Mouse (Mus musculus) thymus, adult 2 months (tissue): ENCODE measurements around the gene Akap13.

Experiments used
- CTCF ChIP-seq: fragments of 200-500 bp; IDR thresholded peaks from 2 replicates; pipeline ENCODE4 v1.5.1; 2012; ENCODE audit warnings: mild to moderate bottlenecking, control low read depth, low read length, moderate library complexity, borderline replicate concordance; ENCODE audit not compliant: control insufficient read depth, poor library complexity, insufficient read depth; ENCODE audit errors: extremely low read depth
- POLR2A ChIP-seq: fragments of 200-500 bp; IDR thresholded peaks from 2 replicates; pipeline ENCODE4 v1.6.1; 2012; ENCODE audit warnings: mild to moderate bottlenecking, low read length, control low read depth, moderate library complexity; ENCODE audit not compliant: control insufficient read depth, poor library complexity, insufficient read depth; ENCODE audit errors: extremely low read depth

DNA sequence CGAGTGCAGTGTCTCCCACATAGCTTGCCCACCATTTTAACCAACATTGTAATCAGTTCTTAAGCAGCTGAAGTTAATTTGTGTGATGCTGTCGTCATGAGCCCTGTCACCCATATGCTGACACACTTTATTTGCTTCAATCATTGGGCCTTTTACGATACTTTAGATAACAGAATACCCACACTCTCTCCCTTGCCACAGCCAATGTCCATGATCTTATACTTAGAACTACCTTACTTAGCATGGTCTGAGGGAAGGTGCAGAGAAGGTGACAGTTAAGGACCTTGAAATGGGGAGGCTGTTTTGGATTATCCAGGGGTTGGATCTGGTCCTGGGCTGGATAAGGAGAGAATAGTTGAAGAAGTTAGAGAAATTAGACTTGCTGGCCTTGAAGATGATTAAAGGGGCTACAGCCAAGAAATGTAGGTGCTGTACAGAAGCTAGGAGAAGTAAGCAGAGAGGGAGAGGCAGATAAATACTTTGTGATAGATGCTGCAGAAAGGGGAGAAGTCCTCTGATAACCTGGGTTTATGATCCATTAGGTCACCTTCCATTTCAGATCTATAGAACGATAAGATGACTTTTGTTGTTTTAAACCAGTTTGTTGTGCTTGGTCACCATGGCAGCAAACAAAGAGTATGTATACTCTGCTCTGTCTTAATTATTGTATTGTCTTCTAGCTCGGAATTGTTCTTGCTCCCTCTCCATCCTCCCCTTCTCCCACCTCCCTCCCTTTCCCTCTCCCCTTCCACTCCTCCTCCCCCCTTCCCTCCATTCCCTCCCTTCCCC is 53.9 kb downstream of the Akap13 start:
- TF ChIP-seq POLR2A (no peak), CTCF (no peak)
